Mouse (Mus musculus) intestine, embryonic 16.5 days (tissue): ENCODE results near the gene Ccnf. TPM values are rescaled to one million over a fixed set of nuclear protein-coding genes. Genes with fewer than 3 reads are reported as not detected.

Experiments
- ATAC-seq: fragments of 200-750 bp; cut with Nextera tagmentation; 2 replicates; pipeline ENCODE4 v1.8.0; 2017; ENCODE audit warnings: moderate TSS enrichment, moderate library complexity
- H3K27ac ChIP-seq: fragments of 300-500 bp; sonication (generic); 2 replicates; pipeline ENCODE4 v1.5.1; 2014; ENCODE audit warnings: mild to moderate bottlenecking, low read length
- H3K27me3 ChIP-seq: fragments of 300-500 bp; sonication (generic); replicated peaks from 2 replicates; pipeline ENCODE4 v1.6.1; 2014; ENCODE audit warnings: low read length, control low read depth, mixed read lengths; ENCODE audit not compliant: control insufficient read depth, insufficient read depth
- H3K36me3 ChIP-seq: fragments of 300-500 bp; sonication (generic); 2 replicates; pipeline ENCODE4 v1.6.1; 2014; ENCODE audit warnings: low read length, control low read depth; ENCODE audit not compliant: control insufficient read depth, insufficient read depth
- H3K4me1 ChIP-seq: fragments of 300-500 bp; sonication (generic); 2 replicates; pipeline ENCODE4 v1.6.1; 2014; ENCODE audit warnings: low read length, control low read depth, mixed read lengths; ENCODE audit not compliant: control insufficient read depth, insufficient read depth
- H3K4me2 ChIP-seq: fragments of 300-500 bp; sonication (generic); 2 replicates; pipeline ENCODE4 v1.6.1; 2014; ENCODE audit warnings: low read depth, low read length, control low read depth
- H3K4me3 ChIP-seq: fragments of 300-500 bp; sonication (generic); 2 replicates; pipeline ENCODE4 v1.5.1; 2014; ENCODE audit warnings: mild to moderate bottlenecking, low read length
- H3K9ac ChIP-seq: fragments of 300-500 bp; sonication (generic); 2 replicates; pipeline ENCODE4 v1.6.1; 2014; ENCODE audit warnings: low read depth, low read length
- H3K9me3 ChIP-seq: fragments of 300-500 bp; sonication (generic); 2 replicates; pipeline ENCODE4 v1.6.1; 2016; ENCODE audit warnings: low read length, control low read depth; ENCODE audit not compliant: control insufficient read depth
- WGBS: fragments of 180-500 bp; shearing (Covaris S2); extraction: QIAGEN DNeasy Blood & Tissue Kit; methylation state at CpG from one replicate; pipeline ENCODE4 v1.1.7; 2014; 5-methylcytosine and 5-hydroxymethylcytosine counted together
- polyA plus RNA-seq: library from polyadenylated mRNA; unstranded; fragments of >200 nt; fragmentation: Nextera tagmentation; extraction: Ambion mirVana; gene quantifications from 2 replicates; pipeline ENCODE4 v1.2.1, GENCODE M21; 2015

Gene Ccnf
- polyA plus RNA-seq, 1 experiment from 2014 or later = 49.9 TPM

GRCm38 (mm10) chr17:24206451-24207351, 44.6 kb downstream of the Ccnf start:
- Histone ChIP-seq H3K27me3 (peaks cover 10% of the 10 kb centered on the region; the same call in 1 of the 2 replicates), H3K27ac (0 out of 2 replicates have a peak overlapping the region, but pooled peaks have one; percentile 42), H3K9me3 (no peaks in the 10 kb centered on the region), H3K9ac (peak overlapping the region; percentile 70), H3K4me3 (peak overlapping the region; percentile 66), H3K36me3 (no peaks in the 10 kb centered on the region), H3K4me2 (peak overlapping the region; percentile 97), H3K4me1 (peaks cover 89% of the 10 kb centered on the region)
- ATAC-seq = peak; percentile 27
- WGBS = 7% methylated on average over 62 of the region's 62 CpGs

- peaks cover 10% of the 10 kb centered on the region; the same call in 1 of the 2 replicates for H3K27me3 ChIP-seq
- peak overlapping the region; percentile 70 for H3K9ac ChIP-seq
- 0 out of 2 replicates have a peak, but pooled peaks have one; percentile 1 for ATAC-seq
- 8% methylated on average over 15 of the region's 15 CpGs for WGBS
- no peaks in the 10 kb centered on the region for H3K9me3 ChIP-seq
- H3K27ac ChIP-seq = peak overlapping the region; percentile 42
- H3K4me3 ChIP-seq = peak overlapping the region; percentile 66
- H3K36me3 ChIP-seq = no peaks in the 10 kb centered on the region
- peaks cover 84% of the 10 kb centered on the region for H3K4me1 ChIP-seq
- H3K4me2 ChIP-seq = peak overlapping the region; percentile 97
Observed at GRCm38 (mm10) chr17:24205908-24206361, 45.3 kb downstream of the Ccnf start.

GRCm38 (mm10) chr17:24205284-24205888, 45.9 kb downstream of the Ccnf start, which contains the start of gene Tbc1d24:
Gene Tbc1d24, minus strand, starts transcription at chr17:24205562.
- under 1% methylated on average over 59 of the region's 65 CpGs for WGBS
- H3K4me1 ChIP-seq = peaks cover 83% of the 10 kb centered on the region
- peak within 1 kb of the TSS; percentile 70 for H3K9ac ChIP-seq
- peak; percentile 56 for ATAC-seq
- H3K27ac ChIP-seq = peak within 1 kb of the TSS; percentile 42
- no peaks in the 10 kb centered on the region for H3K9me3 ChIP-seq
- no peaks in the 10 kb centered on the region for H3K36me3 ChIP-seq
- peak within 1 kb of the TSS; percentile 97 for H3K4me2 ChIP-seq
- peak within 1 kb of the TSS; percentile 66 for H3K4me3 ChIP-seq
- peaks cover 10% of the 10 kb centered on the region; the same call in 1 of the 2 replicates for H3K27me3 ChIP-seq

- H3K4me3 ChIP-seq = peak overlapping the region; percentile 66
- peaks cover 84% of the 10 kb centered on the region for H3K4me1 ChIP-seq
- H3K27ac ChIP-seq = peak overlapping the region; percentile 34
- no peak for ATAC-seq
- no peaks in the 10 kb centered on the region for H3K36me3 ChIP-seq
- no peaks in the 10 kb centered on the region for H3K9me3 ChIP-seq
- peak overlapping the region; percentile 97 for H3K4me2 ChIP-seq
- peak overlapping the region; percentile 70 for H3K9ac ChIP-seq
- peaks cover 7% of the 10 kb centered on the region; the same call in 1 of the 2 replicates for H3K27me3 ChIP-seq
- 9% methylated on average over 7 of the region's 7 CpGs for WGBS
Observed at GRCm38 (mm10) chr17:24204846-24205245, 46.4 kb downstream of the Ccnf start.

GRCm38 (mm10) chr17:24203611-24204534, 47.4 kb downstream of the Ccnf start:
- no peak for ATAC-seq
- Histone ChIP-seq H3K4me2 (peak overlapping the region; percentile 97), H3K27me3 (peaks cover 7% of the 10 kb centered on the region; the same call in 1 of the 2 replicates), H3K36me3 (no peaks in the 10 kb centered on the region), H3K4me3 (peak overlapping the region; percentile 66; the same call in 1 of the 2 replicates), H3K4me1 (peaks cover 75% of the 10 kb centered on the region), H3K27ac (peak overlapping the region; percentile 72), H3K9ac (peak overlapping the region; percentile 70), H3K9me3 (no peaks in the 10 kb centered on the region)
- 56% methylated on average over 3 of the region's 3 CpGs for WGBS

- H3K27ac ChIP-seq = peak overlapping the region; percentile 72
- peak; percentile 24 for ATAC-seq
- H3K9ac ChIP-seq = no peak overlapping the region
- peak overlapping the region; percentile 8; the same call in 1 of the 2 replicates for H3K4me2 ChIP-seq
- H3K36me3 ChIP-seq = no peaks in the 10 kb centered on the region
- no peaks in the 10 kb centered on the region for H3K9me3 ChIP-seq
- H3K4me1 ChIP-seq = peaks cover 67% of the 10 kb centered on the region
- 0 out of 2 replicates have a peak overlapping the region, but pooled peaks have one; percentile 4 for H3K4me3 ChIP-seq
- WGBS = 31% methylated on average over 4 of the region's 4 CpGs
- H3K27me3 ChIP-seq = peaks cover 4% of the 10 kb centered on the region; the same call in 1 of the 2 replicates
Observed at GRCm38 (mm10) chr17:24203068-24203467, 48.2 kb downstream of the Ccnf start.

- H3K9me3 ChIP-seq = no peaks in the 10 kb centered on the region
- 65% methylated on average over 4 of the region's 4 CpGs for WGBS
- peak; percentile 61 for ATAC-seq
- H3K36me3 ChIP-seq = no peaks in the 10 kb centered on the region; the same call in 1 of the 2 replicates
- H3K9ac ChIP-seq = no peak overlapping the region
- peaks cover 47% of the 10 kb centered on the region for H3K4me1 ChIP-seq
- no peak overlapping the region for H3K4me3 ChIP-seq
- H3K4me2 ChIP-seq = no peak overlapping the region
- peak overlapping the region; percentile 55 for H3K27ac ChIP-seq
- no peaks in the 10 kb centered on the region; the same call in 1 of the 2 replicates for H3K27me3 ChIP-seq
Observed at GRCm38 (mm10) chr17:24201092-24201491, 50.2 kb downstream of the Ccnf start.

- Histone ChIP-seq H3K27me3 (no peaks in the 10 kb centered on the region), H3K4me1 (peaks cover 39% of the 10 kb centered on the region), H3K27ac (no peak overlapping the region), H3K4me3 (no peak overlapping the region), H3K9ac (no peak overlapping the region), H3K36me3 (no peaks in the 10 kb centered on the region; the same call in 1 of the 2 replicates), H3K9me3 (no peaks in the 10 kb centered on the region), H3K4me2 (no peak overlapping the region)
- 64% methylated on average over 4 of the region's 4 CpGs for WGBS
- no peak for ATAC-seq
Observed at GRCm38 (mm10) chr17:24199741-24200140, 51.5 kb downstream of the Ccnf start.
